Mouse (Mus musculus): ENCODE measurements around the gene 2900026A02Rik.
A peak's percentile ranks its signal among the peaks of the same experiment; 100 is the strongest.

The 2900026A02Rik gene

GRCm38 (mm10) chr5:113210314-113210713 lies 10.7 kb downstream of the 2900026A02Rik start:
- no peak for DNase-seq

- no peak for DNase-seq
These were observed 11.1 kb downstream of the 2900026A02Rik start for GRCm38 (mm10) chr5:113209898-113210297.

- DNase-seq, result no peak
These were observed 11.7 kb downstream of the 2900026A02Rik start for GRCm38 (mm10) chr5:113209401-113209750.

- DNase-seq, result peak; percentile 75 to 81
These were observed 12.2 kb downstream of the 2900026A02Rik start for GRCm38 (mm10) chr5:113208622-113209400.

GRCm38 (mm10) chr5:113208048-113208447 lies 13.0 kb downstream of the 2900026A02Rik start:
- DNase-seq, result no peak

GRCm38 (mm10) chr5:113206670-113207352 lies 14.2 kb downstream of the 2900026A02Rik start:
- no peak for DNase-seq

GRCm38 (mm10) chr5:113204193-113204592 lies 16.8 kb downstream of the 2900026A02Rik start:
- DNase-seq, result no peak

GRCm38 (mm10) chr5:113199772-113200134 lies 21.3 kb downstream of the 2900026A02Rik start:
- DNase-seq, result no peak

- DNase-seq, result no peak
These were observed 21.8 kb downstream of the 2900026A02Rik start for GRCm38 (mm10) chr5:113199126-113199771.

GRCm38 (mm10) chr5:113196916-113197794 lies 23.9 kb downstream of the 2900026A02Rik start:
- DNase-seq, result no peak

GRCm38 (mm10) chr5:113195907-113196306 lies 25.1 kb downstream of the 2900026A02Rik start:
- DNase-seq, result peak; percentile 43 to 53

- no peak for DNase-seq
These were observed 25.6 kb downstream of the 2900026A02Rik start for GRCm38 (mm10) chr5:113195451-113195850.

- DNase-seq, result no peak
These were observed 27.3 kb downstream of the 2900026A02Rik start for GRCm38 (mm10) chr5:113193762-113194161.

- no peak for DNase-seq
These were observed 29.1 kb downstream of the 2900026A02Rik start for GRCm38 (mm10) chr5:113191901-113192300.

GRCm38 (mm10) chr5:113190558-113190957 lies 30.5 kb downstream of the 2900026A02Rik start:
- DNase-seq, result no peak

GRCm38 (mm10) chr5:113181441-113181840 lies 39.6 kb downstream of the 2900026A02Rik start:
- no peak for DNase-seq

GRCm38 (mm10) chr5:113180755-113181154 lies 40.3 kb downstream of the 2900026A02Rik start:
- DNase-seq, result no peak

- DNase-seq, result peak; percentile 93 to 96
These were observed 41.0 kb downstream of the 2900026A02Rik start for GRCm38 (mm10) chr5:113179843-113180682.

GRCm38 (mm10) chr5:113179451-113179842 lies 41.6 kb downstream of the 2900026A02Rik start:
- no peak for DNase-seq

- no peak for DNase-seq
These were observed 45.1 kb downstream of the 2900026A02Rik start for GRCm38 (mm10) chr5:113175976-113176375.

GRCm38 (mm10) chr5:113174916-113175692 lies 45.9 kb downstream of the 2900026A02Rik start:
- DNase-seq, result peak; percentile 55 to 69
